Mouse (Mus musculus) limb, embryonic 11.5 days (tissue): Measurements from ENCODE around the gene Mllt3. TPM values are rescaled to one million over a fixed set of nuclear protein-coding genes. Genes with fewer than 3 reads are reported as not detected.

Experiments
- ATAC-seq: fragments of 200-750 bp; cut with Nextera tagmentation; 2 replicates; pipeline ENCODE4 v1.8.0; 2017; ENCODE audit warnings: low read depth; ENCODE audit not compliant: insufficient number of reproducible peaks, low FRiP score, low TSS enrichment
- DNase-seq: peaks from one replicate; pipeline ENCODE4 v3.0.0-alpha.2; 2015; ENCODE audit warnings: low spot score
- H3K27ac ChIP-seq: fragments of 300-500 bp; sonication (generic); replicated peaks from 2 replicates; pipeline ENCODE4 v1.5.1; 2014; ENCODE audit warnings: low read depth, mild to moderate bottlenecking, low read length
- H3K27me3 ChIP-seq: fragments of 300-500 bp; sonication (generic); 2 replicates; pipeline ENCODE4 v1.6.1; 2014; ENCODE audit warnings: mild to moderate bottlenecking, low read length, mixed read lengths; ENCODE audit not compliant: control insufficient read depth, insufficient read depth
- H3K36me3 ChIP-seq: fragments of 300-500 bp; sonication (generic); 2 replicates; pipeline ENCODE4 v1.6.1; 2014; ENCODE audit warnings: mild to moderate bottlenecking, low read length, moderate library complexity, mixed read lengths; ENCODE audit not compliant: control insufficient read depth, insufficient read depth
- H3K4me1 ChIP-seq: fragments of 300-500 bp; sonication (generic); 2 replicates; pipeline ENCODE4 v1.6.1; 2014; ENCODE audit warnings: low read length, mixed read lengths; ENCODE audit not compliant: control insufficient read depth, insufficient read depth
- H3K4me2 ChIP-seq: fragments of 300-500 bp; sonication (generic); 2 replicates; pipeline ENCODE4 v1.6.1; 2014; ENCODE audit warnings: low read depth, mild to moderate bottlenecking, moderate library complexity; ENCODE audit not compliant: severe bottlenecking
- H3K4me3 ChIP-seq: fragments of 300-500 bp; sonication (generic); 2 replicates; pipeline ENCODE4 v1.5.1; 2014; ENCODE audit warnings: low read depth, low read length
- H3K9ac ChIP-seq: fragments of 300-500 bp; sonication (generic); 2 replicates; pipeline ENCODE4 v1.6.1; 2014; ENCODE audit warnings: mild to moderate bottlenecking, low read length
- H3K9me3 ChIP-seq: fragments of 300-500 bp; sonication (generic); 2 replicates; pipeline ENCODE4 v1.6.1; 2016; ENCODE audit warnings: low read length; ENCODE audit not compliant: control insufficient read depth
- WGBS: fragments of 180-500 bp; shearing (Covaris S2); extraction: QIAGEN DNeasy Blood & Tissue Kit; methylation state at CpG from one replicate; pipeline ENCODE4 v1.1.7; 2014; 5-methylcytosine and 5-hydroxymethylcytosine counted together
- polyA plus RNA-seq: library from polyadenylated mRNA; unstranded; fragments of >200 nt; fragmentation: Nextera tagmentation; extraction: Ambion mirVana; gene quantifications from 2 replicates; pipeline ENCODE4 v1.2.1, GENCODE M21; 2014

Mllt3 gene
- polyA plus RNA-seq, 1 experiment from 2014 or later, result 60.0 TPM

GRCm38 (mm10) chr4:87830794-87831306, 202.3 kb downstream of the Mllt3 start:
- Histone ChIP-seq H3K9me3 (no peaks in the 10 kb centered on the region), H3K27ac (no peak overlapping the region), H3K4me3 (no peak overlapping the region), H3K4me2 (no peak overlapping the region), H3K9ac (no peak overlapping the region), H3K27me3 (no peaks in the 10 kb centered on the region), H3K36me3 (no peaks in the 10 kb centered on the region), H3K4me1 (peaks cover 12% of the 10 kb centered on the region)
- WGBS, result 93% methylated on average over 6 of the region's 6 CpGs
- ATAC-seq, result no peak
- DNase-seq, result no peak

- Histone ChIP-seq H3K4me1 (peaks cover 7% of the 10 kb centered on the region), H3K9me3 (no peaks in the 10 kb centered on the region), H3K27ac (no peak overlapping the region), H3K4me3 (no peak overlapping the region), H3K36me3 (no peaks in the 10 kb centered on the region), H3K4me2 (no peak overlapping the region), H3K9ac (no peak overlapping the region), H3K27me3 (no peaks in the 10 kb centered on the region)
- WGBS, result 86% methylated on average over 5 of the region's 5 CpGs
- no peak for ATAC-seq
- no peak for DNase-seq
Measured at GRCm38 (mm10) chr4:87829426-87830063, 203.6 kb downstream of the Mllt3 start.

GRCm38 (mm10) chr4:87826336-87826735, 206.8 kb downstream of the Mllt3 start:
- DNase-seq (no peak), ATAC-seq (no peak)
- no peak overlapping the region for H3K4me3 ChIP-seq
- no peaks in the 10 kb centered on the region for H3K36me3 ChIP-seq
- H3K27ac ChIP-seq, result no peak overlapping the region
- no peaks in the 10 kb centered on the region for H3K27me3 ChIP-seq
- H3K4me2 ChIP-seq, result no peak overlapping the region
- H3K9me3 ChIP-seq, result no peaks in the 10 kb centered on the region
- no peaks in the 10 kb centered on the region for H3K4me1 ChIP-seq
- H3K9ac ChIP-seq, result no peak overlapping the region
- 81% methylated on average over 5 of the region's 5 CpGs for WGBS

GRCm38 (mm10) chr4:87823623-87824022, 209.5 kb downstream of the Mllt3 start:
- no peak overlapping the region for H3K4me2 ChIP-seq
- H3K36me3 ChIP-seq, result no peaks in the 10 kb centered on the region
- no peak overlapping the region for H3K9ac ChIP-seq
- no peak for DNase-seq
- H3K27me3 ChIP-seq, result no peaks in the 10 kb centered on the region
- no peak for ATAC-seq
- H3K4me3 ChIP-seq, result no peak overlapping the region
- H3K27ac ChIP-seq, result no peak overlapping the region
- H3K4me1 ChIP-seq, result no peaks in the 10 kb centered on the region
- no peaks in the 10 kb centered on the region for H3K9me3 ChIP-seq
- WGBS, result 92% methylated on average over 3 of the region's 3 CpGs

GRCm38 (mm10) chr4:87823191-87823590, 210.0 kb downstream of the Mllt3 start:
- Histone ChIP-seq H3K27me3 (no peaks in the 10 kb centered on the region), H3K9me3 (no peaks in the 10 kb centered on the region), H3K4me3 (no peak overlapping the region), H3K9ac (no peak overlapping the region), H3K36me3 (no peaks in the 10 kb centered on the region), H3K4me1 (no peaks in the 10 kb centered on the region), H3K4me2 (no peak overlapping the region), H3K27ac (no peak overlapping the region)
- 88% methylated on average over 6 of the region's 6 CpGs for WGBS
- ATAC-seq, result no peak
- no peak for DNase-seq

- H3K9me3 ChIP-seq, result no peaks in the 10 kb centered on the region
- H3K4me3 ChIP-seq, result no peak overlapping the region
- no peak overlapping the region for H3K9ac ChIP-seq
- no peaks in the 10 kb centered on the region for H3K27me3 ChIP-seq
- H3K36me3 ChIP-seq, result no peaks in the 10 kb centered on the region
- no peak overlapping the region for H3K4me2 ChIP-seq
- H3K27ac ChIP-seq, result no peak overlapping the region
- DNase-seq (no peak), ATAC-seq (no peak)
- H3K4me1 ChIP-seq, result no peaks in the 10 kb centered on the region
- WGBS, result 96% methylated on average over 3 of the region's 3 CpGs
Measured at GRCm38 (mm10) chr4:87820911-87821310, 212.3 kb downstream of the Mllt3 start.

- no peaks in the 10 kb centered on the region for H3K36me3 ChIP-seq
- H3K9me3 ChIP-seq, result no peaks in the 10 kb centered on the region
- H3K9ac ChIP-seq, result no peak overlapping the region
- H3K27me3 ChIP-seq, result no peaks in the 10 kb centered on the region
- ATAC-seq, result no peak
- DNase-seq, result no peak
- no peak overlapping the region for H3K4me3 ChIP-seq
- 71% methylated on average over 9 of the region's 9 CpGs for WGBS
- no peaks in the 10 kb centered on the region for H3K4me1 ChIP-seq
- H3K4me2 ChIP-seq, result no peak overlapping the region
- no peak overlapping the region for H3K27ac ChIP-seq
Measured at GRCm38 (mm10) chr4:87819182-87819581, 214.0 kb downstream of the Mllt3 start.

- 90% methylated on average over 1 of the region's 1 CpGs for WGBS
Measured at GRCm38 (mm10) chr4:87818276-87818675, 214.9 kb downstream of the Mllt3 start.

More at GRCm38 (mm10) chr4:87818276-87818675, 214.9 kb downstream of the Mllt3 start:
- no peak overlapping the region for H3K4me2 ChIP-seq
- no peak overlapping the region for H3K9ac ChIP-seq
- DNase-seq (no peak), ATAC-seq (no peak)
- no peaks in the 10 kb centered on the region for H3K4me1 ChIP-seq
- no peak overlapping the region for H3K27ac ChIP-seq
- no peaks in the 10 kb centered on the region for H3K9me3 ChIP-seq
- no peaks in the 10 kb centered on the region for H3K36me3 ChIP-seq
- H3K27me3 ChIP-seq, result no peaks in the 10 kb centered on the region
- H3K4me3 ChIP-seq, result no peak overlapping the region
